Mouse (Mus musculus) forebrain, embryonic 16.5 days (tissue): ENCODE results near the gene Olfr676. TPM values are rescaled to one million over a fixed set of nuclear protein-coding genes. Genes with fewer than 3 reads are reported as not detected.
"Not testable (repeated sequence)": the region's sequence is repeated elsewhere in the genome, so short reads cannot be mapped to it uniquely, and the experiment has no call there.

Experiments
- ATAC-seq: fragments of 200-750 bp; cut with Nextera tagmentation; 2 replicates; pipeline ENCODE4 v1.8.0; 2017; ENCODE audit warnings: mild to moderate bottlenecking, moderate library complexity
- H3K27ac ChIP-seq: fragments of 300-500 bp; sonication (generic); 2 replicates; pipeline ENCODE4 v1.5.1; 2014; ENCODE audit warnings: low read length, control low read depth
- H3K27me3 ChIP-seq: fragments of 300-500 bp; sonication (generic); replicated peaks from 2 replicates; pipeline ENCODE4 v1.6.1; 2014; ENCODE audit warnings: low read length; ENCODE audit not compliant: control insufficient read depth, insufficient read depth
- H3K36me3 ChIP-seq: fragments of 300-500 bp; sonication (generic); 2 replicates; pipeline ENCODE4 v1.6.1; 2014; ENCODE audit not compliant: control insufficient read depth, insufficient read depth
- H3K4me1 ChIP-seq: fragments of 300-500 bp; sonication (generic); replicated peaks from 2 replicates; pipeline ENCODE4 v1.6.1; 2014; ENCODE audit warnings: low read length; ENCODE audit not compliant: control insufficient read depth, insufficient read depth
- H3K4me2 ChIP-seq: fragments of 300-500 bp; sonication (generic); 2 replicates; pipeline ENCODE4 v1.6.1; 2014; ENCODE audit warnings: mild to moderate bottlenecking, low read length, control low read depth
- H3K4me3 ChIP-seq: fragments of 300-500 bp; sonication (generic); replicated peaks from 2 replicates; pipeline ENCODE4 v1.5.1; 2014; ENCODE audit warnings: mild to moderate bottlenecking, low read length, control low read depth
- H3K9ac ChIP-seq: fragments of 300-500 bp; sonication (generic); replicated peaks from 2 replicates; pipeline ENCODE4 v1.6.1; 2014; ENCODE audit warnings: low read depth, low read length, control low read depth
- H3K9me3 ChIP-seq: fragments of 300-500 bp; sonication (generic); 2 replicates; pipeline ENCODE4 v1.6.1; 2016; ENCODE audit warnings: low read length; ENCODE audit not compliant: control insufficient read depth
- WGBS: fragments of 180-500 bp; shearing (Covaris S2); extraction: QIAGEN DNeasy Blood & Tissue Kit; methylation state at CpG from one replicate; pipeline ENCODE4 v1.1.7; 2014; 5-methylcytosine and 5-hydroxymethylcytosine counted together
- polyA plus RNA-seq: library from polyadenylated mRNA; unstranded; fragments of >200 nt; fragmentation: Nextera tagmentation; extraction: Ambion mirVana; gene quantifications from 2 replicates; pipeline ENCODE4 v1.2.1, GENCODE M21; 2015

Gene Olfr676
- not detected in 2 replicates for polyA plus RNA-seq

DNA sequence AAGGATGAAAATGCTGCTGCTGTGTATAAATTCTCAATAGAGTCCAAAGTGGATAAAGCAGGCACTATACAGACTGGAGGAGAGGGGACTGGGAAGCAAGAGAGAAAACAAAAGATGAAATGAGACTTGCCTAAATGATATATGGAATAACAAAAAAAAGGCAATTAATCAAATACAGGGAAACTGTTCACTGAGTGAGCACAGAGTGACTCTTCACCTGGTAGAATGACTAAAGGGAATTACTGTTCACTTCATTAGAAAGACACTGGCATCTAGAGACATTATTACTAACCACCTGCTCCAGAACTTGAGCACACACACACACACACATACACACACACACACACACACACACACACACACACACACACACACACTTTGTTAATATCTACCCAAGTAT, at the start of gene Olfr676:
TSS of gene Olfr676 (plus strand) at position 301 of the 400 bp plus-strand sequence.
- Histone ChIP-seq H3K27ac (no peak within 1 kb of the TSS), H3K36me3 (no peaks in the 10 kb centered on the region), H3K4me2 (no peak within 1 kb of the TSS), H3K27me3 (no peaks in the 10 kb centered on the region), H3K4me3 (no peak within 1 kb of the TSS), H3K9ac (no peak within 1 kb of the TSS), H3K4me1 (no peaks in the 10 kb centered on the region), H3K9me3 (no peaks in the 10 kb centered on the region)
- no peak for ATAC-seq

- Histone ChIP-seq H3K36me3 (no peaks in the 10 kb centered on the region), H3K27me3 (no peaks in the 10 kb centered on the region), H3K27ac (no peak within 1 kb of the TSS), H3K9ac (no peak within 1 kb of the TSS), H3K4me3 (no peak within 1 kb of the TSS), H3K9me3 (no peaks in the 10 kb centered on the region), H3K4me2 (no peak within 1 kb of the TSS), H3K4me1 (no peaks in the 10 kb centered on the region)
- ATAC-seq = no peak
These were observed 30.6 kb upstream of the Olfr676 start, which contains the start of gene Olfr672 for GRCm38 (mm10) chr7:105001929-105002328. Gene Olfr672, minus strand, starts transcription at chr7:105002029.

DNA sequence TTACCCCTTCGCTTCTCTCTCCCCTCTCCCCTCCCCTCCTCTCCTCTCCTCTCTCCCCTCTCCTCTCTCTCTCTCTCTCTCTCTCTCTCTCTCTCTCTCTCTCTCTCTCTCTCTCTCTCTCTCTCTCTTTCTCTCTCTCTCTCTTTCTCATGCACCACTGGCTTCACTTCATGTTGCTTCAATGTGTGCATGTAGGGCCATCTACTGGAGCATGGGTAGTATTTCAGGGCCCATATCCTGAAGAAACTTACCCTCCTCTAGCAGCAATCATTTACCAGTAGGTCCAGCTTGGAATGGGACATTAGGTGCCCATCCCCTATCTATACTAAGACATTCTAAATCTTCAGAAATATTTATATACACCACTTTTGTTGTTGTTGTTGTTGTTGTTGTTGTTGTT, 10.0 kb upstream of the Olfr676 start:
- no peak overlapping the region for H3K27ac ChIP-seq
- no peaks in the 10 kb centered on the region for H3K36me3 ChIP-seq
- no peak for ATAC-seq
- no peaks in the 10 kb centered on the region for H3K4me1 ChIP-seq
- H3K4me2 ChIP-seq = no peak overlapping the region
- 71% methylated on average over 1 of the region's 1 CpGs for WGBS
- no peaks in the 10 kb centered on the region for H3K27me3 ChIP-seq
- no peak overlapping the region for H3K4me3 ChIP-seq
- H3K9me3 ChIP-seq = no peaks in the 10 kb centered on the region
- no peak overlapping the region for H3K9ac ChIP-seq

DNA sequence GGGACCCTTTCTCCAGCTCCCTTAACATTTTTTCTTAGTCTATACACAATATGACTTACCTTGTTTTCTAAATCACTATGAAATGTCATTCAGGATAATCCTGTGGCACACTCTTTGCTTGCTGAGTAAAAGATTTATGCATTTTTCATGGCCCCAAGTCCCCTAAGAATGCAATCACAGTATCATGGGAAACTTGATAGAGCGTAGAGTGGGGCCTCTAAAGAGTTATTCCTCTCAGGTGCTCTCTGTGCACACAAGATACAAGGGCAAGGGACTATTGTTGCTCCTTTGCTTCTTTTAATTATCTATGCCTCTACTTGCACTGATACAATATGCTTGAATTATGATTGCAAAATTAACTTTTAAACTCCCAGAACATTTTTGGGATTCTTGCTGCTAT, 4.1 kb upstream of the Olfr676 start, which contains the start of gene Olfr675:
TSS of gene Olfr675 (minus strand) at position 101 of the 400 bp plus-strand sequence.
- no peaks in the 10 kb centered on the region for H3K36me3 ChIP-seq
- H3K9me3 ChIP-seq = no peaks in the 10 kb centered on the region
- H3K27me3 ChIP-seq = no peaks in the 10 kb centered on the region
- no peak within 1 kb of the TSS for H3K4me2 ChIP-seq
- no peaks in the 10 kb centered on the region for H3K4me1 ChIP-seq
- WGBS = 79% methylated on average over 1 of the region's 1 CpGs
- H3K27ac ChIP-seq = no peak within 1 kb of the TSS
- no peak for ATAC-seq
- no peak within 1 kb of the TSS for H3K4me3 ChIP-seq
- no peak within 1 kb of the TSS for H3K9ac ChIP-seq

DNA sequence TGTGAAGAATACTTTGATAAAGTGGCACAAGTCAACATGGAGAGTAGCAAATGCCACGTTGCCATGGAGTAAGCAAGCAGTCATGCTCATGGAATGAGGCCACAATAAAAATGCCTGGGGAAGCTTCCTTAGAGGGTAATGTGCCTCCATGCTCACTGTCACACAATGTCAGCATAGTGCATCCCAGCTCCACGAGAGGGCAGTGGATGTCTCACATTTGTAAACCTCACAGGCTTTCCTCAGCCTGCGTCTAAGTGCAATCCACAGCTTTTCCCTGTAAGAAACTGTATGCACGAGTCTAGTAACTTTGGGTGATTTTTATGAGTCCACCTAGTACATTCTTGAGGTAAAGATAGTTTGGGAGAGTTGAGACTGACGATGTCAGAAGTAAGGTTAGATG, 1.3 kb downstream of the Olfr676 start:
- H3K27ac ChIP-seq, H3K36me3 ChIP-seq, H3K4me2 ChIP-seq, H3K9ac ChIP-seq, H3K9me3 ChIP-seq, H3K4me3 ChIP-seq, H3K27me3 ChIP-seq, H3K4me1 ChIP-seq, ATAC-seq: not testable (repeated sequence)
- WGBS = 65% methylated on average over 5 of the region's 5 CpGs

GRCm38 (mm10) chr7:105058951-105059350, 26.5 kb downstream of the Olfr676 start:
- no peaks in the 10 kb centered on the region for H3K27me3 ChIP-seq
- no peak overlapping the region for H3K9ac ChIP-seq
- no peaks in the 10 kb centered on the region for H3K36me3 ChIP-seq
- no peaks in the 10 kb centered on the region for H3K9me3 ChIP-seq
- H3K4me3 ChIP-seq = no peak overlapping the region
- no peak for ATAC-seq
- no peaks in the 10 kb centered on the region for H3K4me1 ChIP-seq
- H3K4me2 ChIP-seq = no peak overlapping the region
- no peak overlapping the region for H3K27ac ChIP-seq

DNA sequence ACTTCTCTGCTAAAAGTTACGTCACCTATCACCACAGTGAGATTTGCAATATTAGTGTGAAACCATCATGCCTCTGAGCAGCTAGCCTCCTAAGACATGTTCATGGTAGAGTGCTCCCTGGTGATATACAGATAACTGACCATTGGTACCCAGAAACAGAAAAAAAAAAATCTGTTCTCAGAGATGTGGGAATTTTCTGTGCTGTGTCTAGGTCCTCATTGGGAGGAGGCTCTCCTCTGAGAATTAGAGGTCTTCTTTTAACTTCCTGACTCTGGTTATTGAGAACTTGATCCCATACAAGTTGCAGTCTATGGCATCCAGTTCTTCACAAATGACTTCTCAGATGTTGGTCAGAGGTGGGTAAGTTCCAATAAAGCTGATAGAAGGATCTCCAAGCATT, 31.7 kb downstream of the Olfr676 start, which contains the start of gene Olfr678:
TSS of gene Olfr678 (plus strand) at position 301 of the 400 bp plus-strand sequence.
- Histone ChIP-seq H3K4me1 (no peaks in the 10 kb centered on the region), H3K27ac (no peak within 1 kb of the TSS), H3K4me3 (no peak within 1 kb of the TSS), H3K9ac (no peak within 1 kb of the TSS), H3K9me3 (no peaks in the 10 kb centered on the region), H3K4me2 (no peak within 1 kb of the TSS), H3K27me3 (no peaks in the 10 kb centered on the region), H3K36me3 (no peaks in the 10 kb centered on the region)
- ATAC-seq = no peak
- 97% methylated on average over 1 of the region's 1 CpGs for WGBS

DNA sequence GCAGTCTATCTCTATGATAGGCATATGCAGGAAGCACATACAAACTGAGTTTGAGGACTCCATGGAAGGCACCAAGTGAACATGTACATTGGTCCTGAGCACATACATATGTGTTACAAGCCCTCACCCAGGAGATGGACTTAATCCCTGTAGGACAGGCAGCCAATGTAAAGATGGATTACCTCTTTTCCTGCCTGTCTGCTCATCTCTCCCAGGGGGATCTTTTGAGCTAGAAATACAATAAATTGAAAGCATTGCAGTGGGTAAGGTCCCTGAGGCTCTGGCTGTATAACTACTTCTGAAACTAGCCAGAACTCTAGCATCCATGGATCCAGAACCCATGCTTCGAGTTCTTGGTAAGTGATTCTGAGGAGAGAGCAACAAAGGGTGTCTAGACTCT, 48.4 kb downstream of the Olfr676 start, which contains the start of gene Olfr679:
TSS of gene Olfr679 (plus strand) at position 301 of the 400 bp plus-strand sequence.
- no peaks in the 10 kb centered on the region for H3K4me1 ChIP-seq
- H3K36me3 ChIP-seq = no peaks in the 10 kb centered on the region
- ATAC-seq = no peak
- no peaks in the 10 kb centered on the region for H3K27me3 ChIP-seq
- H3K27ac ChIP-seq = no peak within 1 kb of the TSS
- no peak within 1 kb of the TSS for H3K4me2 ChIP-seq
- H3K4me3 ChIP-seq = no peak within 1 kb of the TSS
- WGBS = 55% methylated on average over 1 of the region's 1 CpGs
- no peak within 1 kb of the TSS for H3K9ac ChIP-seq
- H3K9me3 ChIP-seq = no peaks in the 10 kb centered on the region
